Mouse (Mus musculus): ENCODE data around the gene Kcnip2. TPM values are rescaled to one million over a fixed set of nuclear protein-coding genes. Genes with fewer than 3 reads are reported as not detected.

The Kcnip2 gene
- polyA plus RNA-seq (2014; fragmentation: Nextera tagmentation; extraction: Ambion mirVana), result 1.2 and 1.8 TPM in 2 replicates

DNA sequence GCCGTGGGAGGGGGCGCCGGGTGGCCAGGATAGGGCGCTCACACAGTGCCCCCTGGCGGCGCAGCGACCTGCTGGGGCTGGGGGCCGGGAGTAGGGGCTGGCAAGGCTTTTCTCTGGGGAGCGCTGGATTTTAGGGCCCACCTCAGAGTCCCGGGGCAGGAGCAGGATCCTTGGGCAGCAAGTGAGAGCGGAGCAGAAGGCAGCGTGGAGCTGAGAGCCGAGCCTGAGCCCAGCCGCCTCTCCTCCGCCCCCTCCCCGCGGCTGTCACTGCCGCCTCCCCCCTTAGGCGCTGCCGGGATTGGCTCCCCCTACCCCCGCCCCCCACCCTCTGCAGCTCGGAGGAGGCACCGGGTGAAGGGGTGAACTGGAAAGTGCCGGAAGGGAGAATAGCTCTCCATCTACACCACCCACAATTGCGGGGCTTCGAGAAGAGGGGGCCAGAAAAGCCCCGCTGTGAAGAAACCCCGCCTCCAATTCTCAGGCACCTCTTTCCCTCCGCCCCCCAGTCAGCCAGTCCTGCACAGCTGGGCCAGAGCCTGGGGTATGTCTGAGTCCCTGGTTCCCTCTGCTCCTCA, at the start of gene Kcnip2:
Gene Kcnip2 (minus strand): TSS at position 231 of the 575 bp plus-strand sequence.
- 2% methylated on average over 26 of the region's 29 CpGs for WGBS
- Histone ChIP-seq H3K4me1 (replicated peaks; ENCODE audit: control insufficient read depth, insufficient read depth, low read length) (peaks cover 16% of the 10 kb centered on the region), H3K9ac (ENCODE audit: low read depth, low read length) (no peak within 1 kb of the TSS), H3K9me3 (ENCODE audit: control insufficient read depth, low read length) (no peaks in the 10 kb centered on the region), H3K4me2 (peak within 1 kb of the TSS; percentile 72), H3K36me3 (ENCODE audit: control insufficient read depth, insufficient read depth, low read length) (no peaks in the 10 kb centered on the region), H3K27ac (ENCODE audit: low read depth, low read length) (no peak within 1 kb of the TSS), H3K4me3 (ENCODE audit: low read depth, low read length) (peak within 1 kb of the TSS; percentile 40), H3K27me3 (replicated peaks; ENCODE audit: control insufficient read depth, insufficient read depth, low read length) (peaks cover 30% of the 10 kb centered on the region)
- DNase-seq (ENCODE audit: low spot score), result peak; percentile 41
- no peak for ATAC-seq (replicated peaks; ENCODE audit: low FRiP score)

GRCm38 (mm10) chr19:45855284-45855920, 39.5 kb upstream of the Kcnip2 start:
- no peak overlapping the region for H3K9ac ChIP-seq (ENCODE audit: low read depth, low read length)
- no peak overlapping the region for H3K27ac ChIP-seq (ENCODE audit: low read depth, low read length)
- H3K4me3 ChIP-seq (ENCODE audit: low read depth, low read length), result no peak overlapping the region
- no peaks in the 10 kb centered on the region for H3K27me3 ChIP-seq (replicated peaks; ENCODE audit: control insufficient read depth, insufficient read depth, low read length)
- no peak for DNase-seq (ENCODE audit: low spot score)
- 65% methylated on average over 8 of the region's 8 CpGs for WGBS
- H3K4me1 ChIP-seq (replicated peaks; ENCODE audit: control insufficient read depth, insufficient read depth, low read length), result no peaks in the 10 kb centered on the region
- no peaks in the 10 kb centered on the region for H3K9me3 ChIP-seq (ENCODE audit: control insufficient read depth, low read length)
- no peak for ATAC-seq (replicated peaks; ENCODE audit: low FRiP score)
- H3K4me2 ChIP-seq, result no peak overlapping the region
- H3K36me3 ChIP-seq (ENCODE audit: control insufficient read depth, insufficient read depth, low read length), result no peaks in the 10 kb centered on the region

- H3K36me3 ChIP-seq (ENCODE audit: control insufficient read depth, insufficient read depth, low read length), result no peaks in the 10 kb centered on the region
- no peak overlapping the region for H3K27ac ChIP-seq (ENCODE audit: low read depth, low read length)
These were observed 38.7 kb upstream of the Kcnip2 start for GRCm38 (mm10) chr19:45854521-45854920.

GRCm38 (mm10) chr19:45847733-45848093, 31.9 kb upstream of the Kcnip2 start:
- no peak overlapping the region for H3K4me2 ChIP-seq
- peaks cover 4% of the 10 kb centered on the region; the same call in 1 of the 2 replicates for H3K4me1 ChIP-seq (replicated peaks; ENCODE audit: control insufficient read depth, insufficient read depth, low read length)
- H3K9ac ChIP-seq (ENCODE audit: low read depth, low read length), result no peak overlapping the region
- H3K36me3 ChIP-seq (ENCODE audit: control insufficient read depth, insufficient read depth, low read length), result no peaks in the 10 kb centered on the region
- H3K9me3 ChIP-seq (ENCODE audit: control insufficient read depth, low read length), result no peaks in the 10 kb centered on the region
- ATAC-seq (replicated peaks; ENCODE audit: low FRiP score) (no peak), DNase-seq (ENCODE audit: low spot score) (no peak)
- 91% methylated on average over 4 of the region's 4 CpGs for WGBS
- H3K27ac ChIP-seq (ENCODE audit: low read depth, low read length), result no peak overlapping the region
- no peak overlapping the region for H3K4me3 ChIP-seq (ENCODE audit: low read depth, low read length)
- no peaks in the 10 kb centered on the region for H3K27me3 ChIP-seq (replicated peaks; ENCODE audit: control insufficient read depth, insufficient read depth, low read length)

More at GRCm38 (mm10) chr19:45854521-45854920, 38.7 kb upstream of the Kcnip2 start:
- WGBS, result 87% methylated on average over 7 of the region's 7 CpGs
- Histone ChIP-seq H3K4me2 (no peak overlapping the region), H3K4me3 (ENCODE audit: low read depth, low read length) (no peak overlapping the region), H3K27me3 (replicated peaks; ENCODE audit: control insufficient read depth, insufficient read depth, low read length) (no peaks in the 10 kb centered on the region), H3K9me3 (ENCODE audit: control insufficient read depth, low read length) (no peaks in the 10 kb centered on the region), H3K9ac (ENCODE audit: low read depth, low read length) (no peak overlapping the region), H3K4me1 (replicated peaks; ENCODE audit: control insufficient read depth, insufficient read depth, low read length) (no peaks in the 10 kb centered on the region)
- DNase-seq (ENCODE audit: low spot score) (no peak), ATAC-seq (replicated peaks; ENCODE audit: low FRiP score) (no peak)

DNA sequence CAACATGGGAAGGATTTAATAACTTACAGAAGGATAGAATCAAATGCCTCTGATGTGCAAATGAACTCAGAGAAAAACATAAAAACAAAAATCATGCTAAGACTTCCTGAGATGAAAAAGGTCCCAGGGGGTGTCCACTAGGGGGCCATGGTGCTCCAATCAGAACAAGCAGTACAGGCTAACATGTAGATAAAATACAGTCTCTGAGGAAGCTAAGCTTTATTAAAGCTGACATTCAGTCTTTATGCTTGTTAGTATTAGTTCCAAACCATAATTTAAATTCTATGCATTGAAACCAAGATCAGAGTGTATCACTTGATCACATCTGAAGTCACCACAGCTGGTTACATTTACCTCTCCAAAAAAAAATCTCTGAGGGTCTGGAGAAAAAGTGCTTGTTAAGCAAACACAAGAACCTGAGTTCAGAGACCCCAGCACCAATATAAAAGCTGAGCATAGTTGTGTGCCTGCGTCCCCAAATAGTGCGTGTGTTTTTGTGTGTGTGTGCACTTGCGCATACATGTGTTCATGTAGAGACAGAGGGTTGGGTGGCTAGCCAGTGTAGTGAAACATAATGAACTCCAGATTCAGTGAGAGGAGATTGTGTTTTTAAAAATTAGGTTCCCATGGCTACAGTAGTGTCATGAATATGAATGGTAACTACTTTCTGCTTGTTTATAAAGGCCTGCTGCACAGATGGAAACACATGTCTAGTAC, 31.3 kb upstream of the Kcnip2 start:
- WGBS, result 94% methylated on average over 3 of the region's 3 CpGs
- ATAC-seq (replicated peaks; ENCODE audit: low FRiP score), result no peak
- Histone ChIP-seq H3K27ac (ENCODE audit: low read depth, low read length) (no peak overlapping the region), H3K4me1 (replicated peaks; ENCODE audit: control insufficient read depth, insufficient read depth, low read length) (peaks cover 4% of the 10 kb centered on the region; the same call in 1 of the 2 replicates), H3K9ac (ENCODE audit: low read depth, low read length) (no peak overlapping the region), H3K9me3 (ENCODE audit: control insufficient read depth, low read length) (no peaks in the 10 kb centered on the region), H3K27me3 (replicated peaks; ENCODE audit: control insufficient read depth, insufficient read depth, low read length) (no peaks in the 10 kb centered on the region), H3K36me3 (ENCODE audit: control insufficient read depth, insufficient read depth, low read length) (no peaks in the 10 kb centered on the region), H3K4me2 (no peak overlapping the region), H3K4me3 (ENCODE audit: low read depth, low read length) (no peak overlapping the region)
- no peak for DNase-seq (ENCODE audit: low spot score)

- H3K9me3 ChIP-seq (ENCODE audit: control insufficient read depth, low read length), result no peaks in the 10 kb centered on the region
- H3K27me3 ChIP-seq (replicated peaks; ENCODE audit: control insufficient read depth, insufficient read depth, low read length), result no peaks in the 10 kb centered on the region
- H3K4me3 ChIP-seq (ENCODE audit: low read depth, low read length), result no peak overlapping the region
- H3K36me3 ChIP-seq (ENCODE audit: control insufficient read depth, insufficient read depth, low read length), result no peaks in the 10 kb centered on the region
- WGBS, result 68% methylated on average over 3 of the region's 3 CpGs
- H3K4me1 ChIP-seq (replicated peaks; ENCODE audit: control insufficient read depth, insufficient read depth, low read length), result peaks cover 4% of the 10 kb centered on the region; the same call in 1 of the 2 replicates
- 0 out of 2 replicates have a peak overlapping the region, but pooled peaks have one; percentile 5 for H3K4me2 ChIP-seq
- DNase-seq (ENCODE audit: low spot score), result no peak
- no peak overlapping the region for H3K9ac ChIP-seq (ENCODE audit: low read depth, low read length)
- H3K27ac ChIP-seq (ENCODE audit: low read depth, low read length), result no peak overlapping the region
- ATAC-seq (replicated peaks; ENCODE audit: low FRiP score), result no peak
These were observed 28.3 kb upstream of the Kcnip2 start for GRCm38 (mm10) chr19:45844209-45844608.

GRCm38 (mm10) chr19:45843424-45843823, 27.6 kb upstream of the Kcnip2 start:
- DNase-seq (ENCODE audit: low spot score), result peak; percentile 36
- H3K36me3 ChIP-seq (ENCODE audit: control insufficient read depth, insufficient read depth, low read length), result no peaks in the 10 kb centered on the region
- peak overlapping the region; percentile 28 for H3K4me2 ChIP-seq
- no peak overlapping the region for H3K4me3 ChIP-seq (ENCODE audit: low read depth, low read length)
- no peaks in the 10 kb centered on the region for H3K9me3 ChIP-seq (ENCODE audit: control insufficient read depth, low read length)
- H3K4me1 ChIP-seq (replicated peaks; ENCODE audit: control insufficient read depth, insufficient read depth, low read length), result peaks cover 4% of the 10 kb centered on the region; the same call in 1 of the 2 replicates
- H3K27ac ChIP-seq (ENCODE audit: low read depth, low read length), result 0 out of 2 replicates have a peak overlapping the region, but pooled peaks have one; percentile 27
- no peaks in the 10 kb centered on the region for H3K27me3 ChIP-seq (replicated peaks; ENCODE audit: control insufficient read depth, insufficient read depth, low read length)
- ATAC-seq (replicated peaks; ENCODE audit: low FRiP score), result no peak
- no peak overlapping the region for H3K9ac ChIP-seq (ENCODE audit: low read depth, low read length)
- WGBS, result 27% methylated on average over 10 of the region's 10 CpGs

DNA sequence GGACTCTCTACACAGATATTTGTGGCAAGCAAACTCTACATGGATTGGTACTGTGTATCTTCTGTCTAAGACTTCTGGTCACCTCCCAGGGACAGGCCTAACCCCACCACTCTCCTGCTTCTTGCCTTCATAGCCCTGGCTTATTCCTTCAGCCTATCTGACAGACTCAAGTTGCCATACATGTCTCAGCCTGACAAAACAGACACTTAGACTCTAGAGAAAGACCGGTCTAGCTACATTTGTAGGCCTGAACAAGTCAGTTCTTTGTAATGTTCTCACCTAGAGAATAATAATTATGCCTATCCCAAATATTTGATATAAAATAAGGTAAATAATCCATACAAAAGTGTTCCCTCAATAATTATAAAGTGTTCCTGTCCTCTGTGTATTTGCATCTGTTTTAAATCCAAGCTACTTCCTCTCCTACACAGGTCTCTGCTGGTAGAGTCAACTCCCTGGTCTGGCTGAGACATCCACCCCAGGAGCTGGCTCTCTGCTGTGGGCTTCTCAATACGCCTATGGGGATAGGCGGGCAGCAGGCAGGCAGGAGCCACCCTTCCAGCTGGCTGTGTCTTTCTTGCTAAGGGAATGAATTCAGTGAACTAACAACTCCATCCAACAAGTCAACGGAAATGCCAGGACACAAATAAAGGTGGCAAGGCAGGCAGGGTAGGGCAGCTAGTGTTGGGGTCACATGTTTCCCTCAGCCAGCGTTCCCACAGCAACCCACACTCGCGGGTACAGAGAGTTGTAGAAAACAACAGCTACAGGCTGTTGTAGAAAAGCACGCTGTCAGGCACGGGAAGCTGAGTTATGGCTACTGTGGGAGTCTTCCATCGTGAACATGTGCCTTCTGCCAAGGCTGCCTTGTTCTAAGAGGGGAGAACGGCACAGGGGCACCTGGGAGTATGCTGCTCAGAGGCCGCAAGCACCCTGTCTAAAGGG, 21.5 kb upstream of the Kcnip2 start:
- Histone ChIP-seq H3K27ac (ENCODE audit: low read depth, low read length) (no peak overlapping the region), H3K9me3 (ENCODE audit: control insufficient read depth, low read length) (no peaks in the 10 kb centered on the region), H3K27me3 (replicated peaks; ENCODE audit: control insufficient read depth, insufficient read depth, low read length) (no peaks in the 10 kb centered on the region), H3K4me3 (ENCODE audit: low read depth, low read length) (no peak overlapping the region), H3K36me3 (ENCODE audit: control insufficient read depth, insufficient read depth, low read length) (no peaks in the 10 kb centered on the region), H3K9ac (ENCODE audit: low read depth, low read length) (no peak overlapping the region), H3K4me1 (replicated peaks; ENCODE audit: control insufficient read depth, insufficient read depth, low read length) (no peaks in the 10 kb centered on the region), H3K4me2 (no peak overlapping the region)
- no peak for ATAC-seq (replicated peaks; ENCODE audit: low FRiP score)
- no peak for DNase-seq (ENCODE audit: low spot score)
- WGBS, result 85% methylated on average over 12 of the region's 12 CpGs

Data from liver, embryonic 11.5 days (tissue).